Mouse (Mus musculus) heart, embryonic 12.5 days (tissue): ENCODE results near the gene Ace. TPM values are rescaled to one million over a fixed set of nuclear protein-coding genes. Genes with fewer than 3 reads are reported as not detected.

Experiments
- ATAC-seq: fragments of 200-750 bp; cut with Nextera tagmentation; 2 replicates; pipeline ENCODE4 v1.8.0; 2017; ENCODE audit warnings: moderate TSS enrichment, moderate library complexity; ENCODE audit not compliant: insufficient number of reproducible peaks, low FRiP score
- H3K27ac ChIP-seq: fragments of 300-500 bp; sonication (generic); 2 replicates; pipeline ENCODE4 v1.5.1; 2016; ENCODE audit warnings: mild to moderate bottlenecking, moderate library complexity; ENCODE audit not compliant: poor library complexity, severe bottlenecking
- H3K27me3 ChIP-seq: fragments of 300-500 bp; sonication (generic); replicated peaks from 2 replicates; pipeline ENCODE4 v1.6.1; 2016; ENCODE audit warnings: mild to moderate bottlenecking, moderate library complexity
- H3K36me3 ChIP-seq: fragments of 300-500 bp; sonication (generic); 2 replicates; pipeline ENCODE4 v1.6.1; 2016; ENCODE audit warnings: mild to moderate bottlenecking, moderate library complexity
- H3K4me1 ChIP-seq: fragments of 300-500 bp; sonication (generic); replicated peaks from 2 replicates; pipeline ENCODE4 v1.6.1; 2016; ENCODE audit warnings: mild to moderate bottlenecking
- H3K4me2 ChIP-seq: fragments of 300-500 bp; sonication (generic); 2 replicates; pipeline ENCODE4 v1.6.1; 2016; ENCODE audit warnings: mild to moderate bottlenecking, moderate library complexity
- H3K4me3 ChIP-seq: fragments of 300-500 bp; sonication (generic); 2 replicates; pipeline ENCODE4 v1.5.1; 2016; ENCODE audit warnings: mild to moderate bottlenecking
- H3K9ac ChIP-seq: fragments of 300-500 bp; sonication (generic); 2 replicates; pipeline ENCODE4 v1.6.1; 2016; ENCODE audit warnings: mild to moderate bottlenecking, moderate library complexity
- H3K9me3 ChIP-seq: fragments of 300-500 bp; sonication (generic); replicated peaks from 2 replicates; pipeline ENCODE4 v1.6.1; 2016; ENCODE audit warnings: mild to moderate bottlenecking, moderate library complexity
- WGBS: fragments of 180-500 bp; shearing (Covaris S2); methylation state at CpG from one replicate; pipeline ENCODE4 v1.1.7; 2016; 5-methylcytosine and 5-hydroxymethylcytosine counted together
- polyA plus RNA-seq: library from polyadenylated mRNA; unstranded; fragments of >200 nt; fragmentation: Nextera tagmentation; extraction: Ambion mirVana; gene quantifications from 2 replicates; pipeline ENCODE4 v1.2.1, GENCODE M21; 2016

The Ace gene
- 1.00 and 1.3 TPM in 2 replicates for polyA plus RNA-seq

DNA sequence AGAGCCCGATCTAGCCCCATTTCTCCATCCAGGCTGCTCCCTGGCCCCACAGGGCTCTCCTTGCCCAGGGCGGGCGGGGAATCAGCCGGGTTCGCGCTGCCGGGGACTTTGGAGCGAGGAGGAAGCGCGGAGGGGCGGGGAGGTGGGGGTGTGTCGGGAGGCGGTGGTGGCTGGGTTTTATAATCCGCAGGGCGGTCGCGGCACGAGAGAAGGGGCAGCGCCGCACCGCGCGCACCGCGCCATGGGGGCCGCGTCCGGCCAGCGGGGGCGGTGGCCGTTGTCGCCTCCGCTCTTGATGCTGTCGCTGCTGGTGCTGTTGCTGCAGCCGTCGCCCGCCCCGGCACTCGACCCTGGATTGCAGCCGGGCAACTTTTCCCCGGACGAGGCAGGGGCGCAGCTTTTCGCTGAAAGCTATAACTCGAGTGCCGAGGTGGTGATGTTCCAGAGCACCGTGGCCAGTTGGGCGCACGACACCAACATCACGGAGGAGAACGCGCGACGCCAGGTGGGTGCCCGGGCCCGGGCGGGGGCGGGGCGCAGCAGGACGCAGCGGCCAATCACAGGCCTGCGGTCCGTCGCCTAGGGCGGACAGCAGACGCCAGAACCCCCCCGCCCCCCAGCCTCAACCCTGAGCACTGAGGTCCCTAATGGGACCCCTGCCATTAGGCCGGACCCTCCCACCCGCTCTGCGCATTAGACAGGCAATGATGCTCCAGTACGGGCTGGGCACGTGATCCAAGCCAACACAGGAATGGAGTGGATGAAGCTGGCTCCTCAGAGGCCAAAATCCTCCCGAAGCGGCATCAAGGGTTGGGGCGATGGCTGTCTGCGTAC is at the start of gene Ace:
Gene Ace (plus strand): TSS at position 205 of the 834 bp plus-strand sequence.
- Histone ChIP-seq H3K36me3 (no peaks in the 10 kb centered on the region), H3K9me3 (no peaks in the 10 kb centered on the region), H3K4me2 (peak within 1 kb of the TSS; percentile 98), H3K9ac (peak within 1 kb of the TSS; percentile 63), H3K4me3 (peak within 1 kb of the TSS; percentile 63), H3K27ac (no peak within 1 kb of the TSS), H3K27me3 (peaks cover 75% of the 10 kb centered on the region), H3K4me1 (peaks cover 24% of the 10 kb centered on the region)
- 0 out of 2 replicates have a peak, but pooled peaks have one; percentile 20 for ATAC-seq
- 1% methylated on average over 76 of the region's 76 CpGs for WGBS

DNA sequence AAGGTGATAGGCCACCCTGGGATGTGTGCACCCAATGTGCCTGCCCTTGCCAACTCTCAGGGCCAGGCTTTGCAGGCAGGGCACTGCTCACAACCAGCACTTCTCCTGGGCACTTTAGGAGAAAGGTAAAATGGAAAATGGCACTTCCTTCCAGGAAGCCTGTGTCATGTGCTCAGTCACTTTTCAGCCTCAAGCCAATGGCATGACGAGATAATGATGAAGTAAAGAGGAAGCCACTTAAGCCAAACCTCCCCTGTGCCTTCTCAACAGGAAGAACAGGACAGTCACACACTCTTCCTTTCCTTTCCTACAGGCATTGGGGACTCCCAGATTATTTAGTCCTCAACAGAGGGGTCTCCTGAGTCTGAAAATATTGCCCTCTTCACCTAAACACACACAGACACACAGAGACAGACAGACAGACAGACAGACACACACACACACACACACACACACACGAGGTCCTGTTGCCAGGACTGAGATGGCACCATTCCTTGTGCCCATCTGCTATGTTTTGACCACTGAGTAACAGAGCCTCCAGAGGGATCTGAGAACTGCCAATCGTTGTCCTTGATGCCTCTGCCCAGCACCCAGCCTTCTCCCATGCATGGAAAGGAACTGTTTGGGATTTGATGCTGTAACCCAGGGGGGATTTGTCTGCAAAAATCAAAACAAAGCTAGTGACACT is 47.5 kb upstream of the Ace start:
- no peak overlapping the region for H3K9ac ChIP-seq
- H3K27ac ChIP-seq, result no peak overlapping the region
- H3K27me3 ChIP-seq, result no peaks in the 10 kb centered on the region
- H3K4me2 ChIP-seq, result no peak overlapping the region
- H3K9me3 ChIP-seq, result no peaks in the 10 kb centered on the region
- peaks cover 74% of the 10 kb centered on the region for H3K36me3 ChIP-seq
- 70% methylated on average over 3 of the region's 3 CpGs for WGBS
- ATAC-seq, result no peak
- H3K4me1 ChIP-seq, result peaks cover 9% of the 10 kb centered on the region; the same call in 1 of the 2 replicates
- H3K4me3 ChIP-seq, result no peak overlapping the region

- Histone ChIP-seq H3K4me1 (peaks cover 9% of the 10 kb centered on the region), H3K9me3 (no peaks in the 10 kb centered on the region), H3K27me3 (no peaks in the 10 kb centered on the region), H3K36me3 (peaks cover 80% of the 10 kb centered on the region), H3K27ac (no peak overlapping the region), H3K4me2 (no peak overlapping the region), H3K9ac (no peak overlapping the region), H3K4me3 (no peak overlapping the region)
- ATAC-seq, result no peak
- 90% methylated on average over 2 of the region's 2 CpGs for WGBS
Observed at GRCm38 (mm10) chr11:105920836-105921235, 46.9 kb upstream of the Ace start.

DNA sequence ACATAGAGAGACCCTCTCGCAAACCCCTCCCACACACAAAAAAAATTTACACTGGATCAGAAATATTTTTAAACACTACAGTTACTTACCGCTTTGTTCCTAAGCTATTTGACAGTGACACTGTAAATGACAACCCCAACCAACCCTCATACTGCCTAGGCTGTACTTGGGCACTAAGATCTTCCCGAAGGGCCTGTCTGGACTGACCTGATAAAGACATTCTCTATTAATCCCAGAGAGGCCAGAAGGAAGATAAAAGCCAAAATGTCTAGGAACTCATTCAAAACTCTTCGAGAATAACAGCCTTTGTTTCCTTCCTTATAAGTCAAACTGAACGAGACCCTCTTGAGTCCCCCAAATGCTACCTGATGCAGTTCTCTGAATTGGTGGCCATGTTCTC is 46.5 kb upstream of the Ace start:
- no peak overlapping the region for H3K27ac ChIP-seq
- peaks cover 78% of the 10 kb centered on the region for H3K36me3 ChIP-seq
- ATAC-seq, result no peak
- WGBS, result 75% methylated on average over 5 of the region's 5 CpGs
- no peak overlapping the region for H3K4me3 ChIP-seq
- H3K27me3 ChIP-seq, result no peaks in the 10 kb centered on the region
- H3K4me1 ChIP-seq, result peaks cover 9% of the 10 kb centered on the region
- no peak overlapping the region for H3K4me2 ChIP-seq
- H3K9me3 ChIP-seq, result no peaks in the 10 kb centered on the region
- no peak overlapping the region for H3K9ac ChIP-seq

DNA sequence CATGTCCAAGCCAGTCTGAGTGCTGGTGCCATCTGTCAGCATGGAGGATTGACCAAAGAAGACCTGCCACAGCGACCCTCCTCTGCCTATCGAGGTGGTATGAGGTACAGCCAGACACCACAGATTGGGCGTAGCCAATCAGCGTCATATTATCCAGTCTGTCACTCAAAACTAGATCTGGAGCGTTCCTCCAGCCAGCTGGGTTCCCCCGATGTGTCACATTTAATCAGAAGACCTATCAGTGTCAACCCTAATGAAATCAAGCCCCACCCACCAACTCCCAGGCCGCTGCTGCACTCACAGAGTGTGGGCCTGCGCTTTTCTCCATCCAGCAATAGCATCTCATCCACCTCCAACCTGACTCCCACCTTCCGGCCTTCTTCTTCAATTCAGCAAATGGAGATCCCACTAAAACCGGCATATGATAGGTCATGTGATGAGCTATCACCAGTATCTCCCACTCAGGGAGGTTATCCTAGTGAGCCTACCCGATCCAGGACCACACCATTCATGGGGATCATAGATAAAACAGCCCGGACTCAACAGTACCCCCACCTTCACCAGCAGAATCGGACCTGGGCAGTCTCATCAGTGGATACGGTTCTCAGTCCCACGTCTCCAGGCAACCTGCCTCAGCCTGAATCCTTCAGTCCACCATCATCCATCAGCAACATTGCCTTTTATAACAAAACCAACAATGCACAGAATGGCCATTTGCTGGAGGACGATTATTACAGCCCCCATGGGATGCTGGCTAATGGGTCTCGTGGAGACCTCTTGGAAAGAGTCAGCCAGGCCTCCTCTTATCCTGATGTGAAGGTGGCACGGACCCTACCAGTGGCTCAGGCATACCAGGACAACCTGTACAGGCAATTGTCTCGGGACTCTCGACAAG is 44.7 kb upstream of the Ace start:
- Histone ChIP-seq H3K4me2 (no peak overlapping the region), H3K4me1 (peaks cover 5% of the 10 kb centered on the region; the same call in 1 of the 2 replicates), H3K27ac (no peak overlapping the region), H3K9ac (no peak overlapping the region), H3K27me3 (no peaks in the 10 kb centered on the region), H3K9me3 (no peaks in the 10 kb centered on the region), H3K36me3 (peaks cover 66% of the 10 kb centered on the region), H3K4me3 (no peak overlapping the region)
- no peak for ATAC-seq
- 86% methylated on average over 20 of the region's 20 CpGs for WGBS

DNA sequence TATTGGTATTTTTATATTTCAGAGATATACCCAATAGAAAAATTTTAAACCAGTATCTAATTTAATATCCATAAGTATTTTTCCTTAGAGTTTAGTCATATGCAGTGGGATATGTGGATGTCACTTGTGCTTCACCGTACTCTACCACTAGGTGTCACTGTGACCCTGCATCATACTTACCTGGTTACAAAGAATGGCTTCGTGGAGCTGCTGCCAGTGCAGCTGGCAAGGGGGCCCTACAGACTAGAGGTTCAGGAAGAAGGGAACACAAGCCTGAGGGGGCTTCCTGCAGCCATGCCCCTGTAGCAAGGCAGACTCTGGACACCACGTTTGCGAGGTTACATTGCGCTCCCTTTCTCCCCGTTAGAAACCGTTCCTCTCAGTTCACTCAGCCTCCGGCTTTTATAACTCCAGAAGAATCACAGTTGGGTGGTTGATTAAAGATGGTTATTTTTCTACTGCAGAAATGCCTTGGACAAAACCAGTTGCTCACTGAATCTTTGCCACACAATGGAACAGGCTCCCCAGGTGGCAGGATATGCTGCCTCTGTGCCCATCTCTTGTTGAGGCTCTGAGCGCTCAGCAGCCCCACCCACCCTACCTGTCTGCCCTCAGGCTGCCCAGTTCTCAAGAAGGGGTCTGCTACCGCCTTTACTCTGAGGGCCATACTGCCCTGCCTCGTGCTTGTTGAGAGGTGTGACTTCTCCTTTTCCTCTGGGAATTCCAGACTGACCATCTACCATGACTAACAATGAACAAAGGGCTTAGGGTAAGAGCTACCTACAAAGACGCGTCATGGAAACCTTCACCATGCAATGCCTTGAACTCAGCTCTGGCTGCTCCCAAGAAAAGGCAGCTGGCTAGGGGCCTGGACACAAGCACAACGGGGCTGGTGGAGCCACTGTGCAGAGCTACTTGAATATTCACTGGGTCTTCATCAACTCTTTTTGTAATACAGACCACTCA is 40.4 kb upstream of the Ace start:
- H3K27ac ChIP-seq, result no peak overlapping the region
- peaks cover 38% of the 10 kb centered on the region for H3K36me3 ChIP-seq
- peaks cover 5% of the 10 kb centered on the region; the same call in 1 of the 2 replicates for H3K4me1 ChIP-seq
- H3K9me3 ChIP-seq, result no peaks in the 10 kb centered on the region
- H3K4me3 ChIP-seq, result no peak overlapping the region
- H3K4me2 ChIP-seq, result no peak overlapping the region
- WGBS, result 60% methylated on average over 14 of the region's 14 CpGs
- H3K9ac ChIP-seq, result no peak overlapping the region
- no peaks in the 10 kb centered on the region for H3K27me3 ChIP-seq
- ATAC-seq, result 0 out of 2 replicates have a peak, but pooled peaks have one; percentile 48

DNA sequence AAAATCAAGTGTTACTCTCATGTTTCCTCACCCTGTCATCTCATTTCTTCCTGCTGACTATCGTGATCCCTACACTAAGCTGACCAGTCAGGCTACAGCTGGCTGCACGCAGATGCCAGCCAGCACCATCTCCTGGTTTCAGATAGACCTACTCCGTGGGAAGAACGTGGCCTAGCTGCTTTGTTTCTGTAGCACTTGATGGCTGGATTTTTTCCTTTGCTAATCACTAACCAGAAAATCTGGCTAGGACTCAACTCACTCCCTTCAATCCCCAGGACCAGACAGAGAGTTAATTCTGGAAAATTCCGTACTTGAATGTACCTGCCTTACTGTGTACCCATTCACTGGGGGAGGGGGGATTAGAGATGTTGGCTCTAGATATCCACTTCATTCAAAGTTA is 39.6 kb upstream of the Ace start:
- Histone ChIP-seq H3K9me3 (no peaks in the 10 kb centered on the region), H3K36me3 (peaks cover 30% of the 10 kb centered on the region), H3K4me2 (no peak overlapping the region), H3K4me1 (peaks cover 5% of the 10 kb centered on the region; the same call in 1 of the 2 replicates), H3K27me3 (no peaks in the 10 kb centered on the region), H3K27ac (no peak overlapping the region), H3K4me3 (no peak overlapping the region), H3K9ac (no peak overlapping the region)
- WGBS, result 72% methylated on average over 5 of the region's 5 CpGs
- no peak for ATAC-seq

DNA sequence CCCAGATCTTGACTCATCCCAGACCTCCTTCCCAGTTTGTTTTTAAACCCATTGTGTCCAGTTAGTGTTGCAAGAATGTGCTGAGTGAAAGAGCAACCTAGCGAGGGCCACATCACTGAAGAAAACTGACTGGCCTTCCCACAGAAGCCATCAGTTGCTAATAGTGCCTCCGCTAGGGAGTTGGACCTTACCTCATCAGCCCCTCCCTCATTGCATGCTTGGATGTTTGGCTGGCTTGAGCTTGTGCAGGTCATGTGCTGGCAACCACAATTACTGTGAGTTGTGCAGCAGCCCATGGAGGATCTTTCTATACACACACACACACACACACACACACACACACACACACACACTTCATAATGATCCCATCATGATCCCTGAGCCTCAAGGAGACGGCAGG is 36.4 kb upstream of the Ace start:
- Histone ChIP-seq H3K4me1 (no peaks in the 10 kb centered on the region), H3K4me3 (no peak overlapping the region), H3K9me3 (no peaks in the 10 kb centered on the region), H3K36me3 (peaks cover 13% of the 10 kb centered on the region; the same call in 1 of the 2 replicates), H3K27ac (no peak overlapping the region), H3K27me3 (peaks cover 20% of the 10 kb centered on the region), H3K9ac (no peak overlapping the region), H3K4me2 (no peak overlapping the region)
- 72% methylated on average over 3 of the region's 3 CpGs for WGBS
- no peak for ATAC-seq

DNA sequence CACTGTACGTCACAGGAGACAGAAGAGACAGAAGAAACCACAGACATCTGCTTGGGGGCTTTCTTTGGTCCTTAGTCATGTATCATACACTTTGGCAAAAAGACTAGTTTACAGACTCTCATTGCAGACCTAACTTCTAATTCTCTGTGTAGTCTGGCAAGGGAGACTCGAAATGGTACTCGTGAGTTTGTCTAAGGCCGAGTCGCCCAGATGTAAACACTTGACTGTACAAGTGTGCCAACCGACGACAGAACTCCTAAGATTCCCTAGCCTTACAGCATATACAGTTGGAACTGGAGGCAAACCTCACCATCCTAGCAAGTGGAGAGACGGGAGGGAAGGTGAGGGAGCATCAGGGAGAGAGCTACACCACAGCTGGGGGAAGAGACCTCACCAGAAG is 34.0 kb upstream of the Ace start:
- H3K4me3 ChIP-seq, result no peak overlapping the region
- no peaks in the 10 kb centered on the region for H3K4me1 ChIP-seq
- H3K9ac ChIP-seq, result no peak overlapping the region
- no peak for ATAC-seq
- no peaks in the 10 kb centered on the region for H3K9me3 ChIP-seq
- no peak overlapping the region for H3K4me2 ChIP-seq
- H3K36me3 ChIP-seq, result peaks cover 5% of the 10 kb centered on the region; the same call in 1 of the 2 replicates
- H3K27me3 ChIP-seq, result peaks cover 43% of the 10 kb centered on the region
- WGBS, result 85% methylated on average over 8 of the region's 8 CpGs
- no peak overlapping the region for H3K27ac ChIP-seq

DNA sequence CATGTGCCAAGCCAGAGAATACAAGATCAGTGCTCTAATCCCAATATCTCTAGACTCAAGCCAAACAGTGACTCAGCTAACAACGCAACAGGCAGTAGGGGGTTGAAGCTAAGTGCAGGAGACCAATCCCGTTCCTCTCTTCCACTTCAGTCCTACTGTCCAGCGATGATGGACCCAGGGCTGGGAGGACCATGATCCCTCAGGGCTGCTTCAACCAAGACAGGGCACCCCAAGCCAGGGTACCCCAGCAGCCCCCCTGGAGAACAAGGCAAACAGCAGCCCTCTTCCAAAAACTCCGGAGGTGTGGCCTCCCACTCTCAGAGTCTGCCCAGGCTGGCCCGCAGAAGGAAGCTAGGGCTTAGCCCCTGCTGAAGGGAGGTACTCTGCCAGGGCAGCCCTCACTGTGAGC is 33.4 kb upstream of the Ace start:
- no peak overlapping the region for H3K4me2 ChIP-seq
- no peaks in the 10 kb centered on the region for H3K4me1 ChIP-seq
- H3K4me3 ChIP-seq, result no peak overlapping the region
- 62% methylated on average over 5 of the region's 5 CpGs for WGBS
- H3K9ac ChIP-seq, result no peak overlapping the region
- no peak for ATAC-seq
- no peaks in the 10 kb centered on the region for H3K9me3 ChIP-seq
- H3K27ac ChIP-seq, result no peak overlapping the region
- H3K36me3 ChIP-seq, result peaks cover 5% of the 10 kb centered on the region; the same call in 1 of the 2 replicates
- H3K27me3 ChIP-seq, result peaks cover 47% of the 10 kb centered on the region
